In genomic region chr11:4294495-4295351, GRCm38 (mm10) we compare ENCODE assay signal across 9 mouse cellular contexts. TPM values are rescaled to one million over a fixed set of nuclear protein-coding genes. Genes with fewer than 3 reads are reported as not detected.
DNase-seq lines count a peak whose midpoint lies in the region; ATAC-seq and TF ChIP-seq lines count a peak whose summit lies in the region.
"Had no signal": no experiment of that assay in that cellular context is flagged by ENCODE, and none has a peak within 500 bp of the region (broad histone marks: within the 10 kb centered on the region; RNA-seq: fewer than 3 reads in every experiment).

No protein-coding gene starts in this region.

- no peak overlapping the region for H3K4me2 ChIP-seq in intestine, embryonic 15.5 days (replicated peaks)
- no peak overlapping the region for H3K4me2 ChIP-seq in intestine, postnatal 0 days (replicated peaks; ENCODE audit: low read depth)
- H3K4me2 ChIP-seq in kidney, embryonic 16.5 days (replicated peaks; ENCODE audit: low read depth, low read length) = no peak overlapping the region

- TF ChIP-seq CTCF in intestine, postnatal 0 days (IDR thresholded peaks at IDR 0.05; ENCODE audit: low read depth) = no peak

- peaks cover 6% of the 10 kb centered on the region; the same call in 1 of the 2 replicates for H3K4me1 ChIP-seq in intestine, embryonic 15.5 days (replicated peaks)
- no peaks in the 10 kb centered on the region for H3K4me1 ChIP-seq in intestine, postnatal 0 days (replicated peaks; ENCODE audit: control insufficient read depth, insufficient read depth, low read length)
- peaks cover 22% of the 10 kb centered on the region for H3K4me1 ChIP-seq in kidney, embryonic 16.5 days (ENCODE audit: insufficient read depth, low read length)

- 0 out of 2 replicates have a peak, but pooled peaks have one; percentile 37 for ATAC-seq in intestine, embryonic 15.5 days
- no peak for ATAC-seq in intestine, postnatal 0 days
- ATAC-seq in kidney, embryonic 16.5 days (ENCODE audit: low FRiP score, low TSS enrichment) = peak; percentile 63; the same call in 1 of the 2 replicates

- no peaks in the 10 kb centered on the region for H3K9me3 ChIP-seq in intestine, embryonic 15.5 days
- no peaks in the 10 kb centered on the region for H3K9me3 ChIP-seq in intestine, postnatal 0 days (ENCODE audit: control insufficient read depth)
- no peaks in the 10 kb centered on the region for H3K9me3 ChIP-seq in kidney, embryonic 16.5 days (ENCODE audit: low read length)

- no peaks in the 10 kb centered on the region; the same call in 1 of the 2 replicates for H3K27me3 ChIP-seq in intestine, embryonic 15.5 days (replicated peaks)
- H3K27me3 ChIP-seq in intestine, postnatal 0 days (replicated peaks; ENCODE audit: control insufficient read depth, insufficient read depth, low read length) = no peaks in the 10 kb centered on the region; the same call in 1 of the 2 replicates
- no peaks in the 10 kb centered on the region for H3K27me3 ChIP-seq in kidney, embryonic 16.5 days (ENCODE audit: insufficient read depth, low read length)

- no peak overlapping the region for H3K9ac ChIP-seq in intestine, embryonic 15.5 days
- H3K9ac ChIP-seq in intestine, postnatal 0 days (ENCODE audit: low read depth, low read length) = no peak overlapping the region
- H3K9ac ChIP-seq in kidney, embryonic 16.5 days (replicated peaks; ENCODE audit: low read length) = no peak overlapping the region

- H3K4me3 ChIP-seq in intestine, embryonic 15.5 days (replicated peaks) = no peak overlapping the region
- H3K4me3 ChIP-seq in intestine, postnatal 0 days (ENCODE audit: low read depth, low read length) = no peak overlapping the region
- no peak overlapping the region for H3K4me3 ChIP-seq in kidney, embryonic 16.5 days (ENCODE audit: low read length)

- peak; percentile 72 for DNase-seq in ZHBTc4 (ENCODE audit: low read depth, low spot score)
- peak; percentile 48 for DNase-seq in cerebellum, postnatal 25 days
- no peak for DNase-seq in layer of hippocampus, postnatal 25 days (ENCODE audit: extremely low spot score in 1 of 2, low spot score in 1 of 2)
- no peak for DNase-seq in layer of hippocampus, adult 11-12 months (ENCODE audit: low spot score)
- no peak for DNase-seq in neural tube, embryonic 10.5 days (ENCODE audit: extremely low spot score, low spot score)

- WGBS in intestine, embryonic 15.5 days = 37% methylated on average over 14 of the region's 14 CpGs
- 37% methylated on average over 14 of the region's 14 CpGs for WGBS in intestine, postnatal 0 days
- 35% methylated on average over 14 of the region's 14 CpGs for WGBS in kidney, embryonic 16.5 days

- H3K36me3 ChIP-seq in intestine, embryonic 15.5 days = no peaks in the 10 kb centered on the region
- H3K36me3 ChIP-seq in intestine, postnatal 0 days (ENCODE audit: control insufficient read depth, insufficient read depth) = no peaks in the 10 kb centered on the region
- H3K36me3 ChIP-seq in kidney, embryonic 16.5 days (ENCODE audit: insufficient read depth, low read length) = no peaks in the 10 kb centered on the region

- no peak overlapping the region for H3K27ac ChIP-seq in intestine, embryonic 15.5 days
- no peak overlapping the region for H3K27ac ChIP-seq in intestine, postnatal 0 days (ENCODE audit: low read depth, low read length)
- H3K27ac ChIP-seq in kidney, embryonic 16.5 days (ENCODE audit: low read length) = no peak overlapping the region

RNA-seq across cellular contexts. Expression of gene Lif, which starts 37.4 kb away (rescaled TPM):
- 0.62 and 0.92 TPM in 2 replicates for polyA plus RNA-seq in intestine, embryonic 15.5 days (2015; fragmentation: Nextera tagmentation; extraction: Ambion mirVana)
- polyA plus RNA-seq in intestine, postnatal 0 days (2015; fragmentation: Nextera tagmentation; extraction: Ambion mirVana) = 0.92 and 1.2 TPM in 2 replicates
- 0.05 and 0.09 TPM in 2 replicates for polyA plus RNA-seq in kidney, embryonic 16.5 days (2015; fragmentation: Nextera tagmentation; extraction: Ambion mirVana)
- 1 to 10 TPM; 1.3 to 2.1 TPM for total RNA-seq in layer of hippocampus, postnatal 25 days (2021)

RNA-seq across cellular contexts. Expression of gene Osm, which starts 58.5 kb away (rescaled TPM):
- 0.20 and 0.26 TPM in 2 replicates for polyA plus RNA-seq in intestine, embryonic 15.5 days (2015; fragmentation: Nextera tagmentation; extraction: Ambion mirVana)
- polyA plus RNA-seq in intestine, postnatal 0 days (2015; fragmentation: Nextera tagmentation; extraction: Ambion mirVana) = 0.08 and 0.20 TPM in 2 replicates
- not detected in 2 replicates for polyA plus RNA-seq in kidney, embryonic 16.5 days (2015; fragmentation: Nextera tagmentation; extraction: Ambion mirVana)
- under 1 TPM in 1 of 2 experiments, not detected in 1; 0.12 TPM for total RNA-seq in layer of hippocampus, postnatal 25 days (2021)
- total RNA-seq: left cerebral cortex, postnatal 10 days had no signal

Comparison
In these comparisons a context has a peak if more than half of its experiments do, and no peak if none do; other contexts are left out.
1. DNase-seq: peak in ZHBTc4 (single experiment) and cerebellum, postnatal 25 days (2 of 2); none in layer of hippocampus, postnatal 25 days (0 of 2), layer of hippocampus, adult 11-12 months (single experiment) and neural tube, embryonic 10.5 days (single experiment).